ENCODE assay signal across 25 mouse cellular contexts in genomic region chr14:79287251-79287863, GRCm38 (mm10). TPM values are rescaled to one million over a fixed set of nuclear protein-coding genes. Genes with fewer than 3 reads are reported as not detected.
DNase-seq lines count a peak whose midpoint lies in the region; ATAC-seq and TF ChIP-seq lines count a peak whose summit lies in the region.
"Had no signal": no experiment of that assay in that cellular context is flagged by ENCODE, and none has a peak within 500 bp of the region (broad histone marks: within the 10 kb centered on the region; RNA-seq: fewer than 3 reads in every experiment).

No protein-coding gene starts in this region.

- H3K27me3 ChIP-seq in heart, adult 2 months (ENCODE audit: control insufficient read depth, insufficient read depth, low read length), result no peaks in the 10 kb centered on the region
- H3K27me3 ChIP-seq in heart, embryonic 12.5 days (replicated peaks), result no peaks in the 10 kb centered on the region
- H3K27me3 ChIP-seq in lung, postnatal 0 days (replicated peaks; ENCODE audit: insufficient read depth, low read length), result no peaks in the 10 kb centered on the region
- H3K27me3 ChIP-seq: embryonic facial prominence, embryonic 12.5 days; forebrain, embryonic 12.5 days; hindbrain, embryonic 13.5 days had no signal

- no peaks in the 10 kb centered on the region for H3K79me2 ChIP-seq in heart, adult 2 months (replicated peaks; ENCODE audit: control insufficient read depth, insufficient read depth, low read length)

- H3K4me1 ChIP-seq in heart, adult 2 months (ENCODE audit: control insufficient read depth, insufficient read depth, low read length), result peaks cover 3% of the 10 kb centered on the region; the same call in 1 of the 2 replicates
- H3K4me1 ChIP-seq in heart, embryonic 12.5 days (replicated peaks), result peaks cover 23% of the 10 kb centered on the region
- H3K4me1 ChIP-seq in lung, postnatal 0 days (ENCODE audit: insufficient read depth, low read depth, low read length), result no peaks in the 10 kb centered on the region

- TF ChIP-seq CTCF in heart, adult 2 months (IDR thresholded peaks at IDR 0.05), result no peak
- TF ChIP-seq CTCF in lung, postnatal 0 days (IDR thresholded peaks at IDR 0.05), result no peak

- peak; percentile 54; the same call in 1 of the 2 replicates for TF ChIP-seq POLR2A in heart, adult 2 months (IDR thresholded peaks at IDR 0.05; ENCODE audit: insufficient read depth, low read depth, low read length)

- no peak for ATAC-seq in heart, embryonic 12.5 days (ENCODE audit: insufficient number of reproducible peaks, low FRiP score)
- ATAC-seq in lung, postnatal 0 days, result peak; percentile 17; the same call in 1 of the 2 replicates
- ATAC-seq in granulocyte monocyte progenitor cell, adult 5-6 weeks (replicated peaks; ENCODE audit: poor library complexity, severe bottlenecking), result peak; percentile 31
- 0 out of 2 replicates have a peak, but pooled peaks have one; percentile 3 for ATAC-seq in megakaryocyte progenitor cell, adult 5-6 weeks (replicated peaks; ENCODE audit: poor library complexity)
- ATAC-seq: forebrain, postnatal 0 days; hindbrain, postnatal 0 days had no signal

- intact Hi-C loops in heart, adult 2 months (cut with DNase I), result no loop called here

- H3K36me3 ChIP-seq in heart, adult 2 months (ENCODE audit: control insufficient read depth, insufficient read depth, low read length), result peaks cover 11% of the 10 kb centered on the region
- no peaks in the 10 kb centered on the region for H3K36me3 ChIP-seq in heart, embryonic 12.5 days
- peaks cover 10% of the 10 kb centered on the region; the same call in 1 of the 2 replicates for H3K36me3 ChIP-seq in lung, postnatal 0 days (ENCODE audit: insufficient read depth, low read length)
- H3K36me3 ChIP-seq: hindbrain, embryonic 13.5 days had no signal

- WGBS in heart, adult 2 months, result 84% methylated on average over 7 of the region's 7 CpGs
- WGBS in heart, embryonic 12.5 days, result 89% methylated on average over 7 of the region's 7 CpGs
- 72% methylated on average over 7 of the region's 7 CpGs for WGBS in lung, postnatal 0 days

- no peak for DNase-seq in heart, adult 2 months
- no peak for DNase-seq in lung, postnatal 0 days (ENCODE audit: low spot score)
- DNase-seq in lung, postnatal 36 days, result no peak
- no peak for DNase-seq in cerebellum, adult 11 months
- DNase-seq: adrenal gland, adult 2 months; adrenal gland, postnatal 25 days; cerebellum, adult 8-10 months; cerebellum, postnatal 14 days; embryo, embryonic 11 days; forebrain, postnatal 0 days; gastrocnemius, postnatal 36 days; heart, postnatal 10 days had no signal

- H3K4me3 ChIP-seq in heart, adult 2 months, result no peak overlapping the region
- no peak overlapping the region for H3K4me3 ChIP-seq in heart, embryonic 12.5 days
- H3K4me3 ChIP-seq in lung, postnatal 0 days (ENCODE audit: low read depth, low read length), result no peak overlapping the region
- H3K4me3 ChIP-seq: embryonic facial prominence, embryonic 12.5 days; forebrain, embryonic 12.5 days; hindbrain, embryonic 13.5 days had no signal

- H3K9me3 ChIP-seq in heart, embryonic 12.5 days (replicated peaks), result no peaks in the 10 kb centered on the region; the same call in 1 of the 2 replicates
- no peaks in the 10 kb centered on the region for H3K9me3 ChIP-seq in lung, postnatal 0 days (ENCODE audit: low read length)
- H3K9me3 ChIP-seq: embryonic facial prominence, embryonic 12.5 days; forebrain, embryonic 12.5 days; hindbrain, embryonic 13.5 days had no signal

- no peak overlapping the region for H3K4me2 ChIP-seq in heart, embryonic 12.5 days
- H3K4me2 ChIP-seq in lung, postnatal 0 days (replicated peaks; ENCODE audit: low read depth, low read length), result no peak overlapping the region
- H3K4me2 ChIP-seq: embryonic facial prominence, embryonic 12.5 days; forebrain, embryonic 12.5 days; hindbrain, embryonic 13.5 days had no signal

- H3K27ac ChIP-seq in heart, adult 2 months, result no peak overlapping the region
- no peak overlapping the region for H3K27ac ChIP-seq in heart, embryonic 12.5 days (ENCODE audit: poor library complexity, severe bottlenecking)
- 0 out of 2 replicates have a peak overlapping the region, but pooled peaks have one; percentile 20 for H3K27ac ChIP-seq in lung, postnatal 0 days (ENCODE audit: low read length)
- H3K27ac ChIP-seq: embryonic facial prominence, embryonic 12.5 days; forebrain, embryonic 12.5 days; hindbrain, embryonic 13.5 days; hindbrain, postnatal 0 days had no signal

- 0 out of 2 replicates have a peak, but pooled peaks have one; percentile 20 for TF ChIP-seq EP300 in heart, adult 2 months (IDR thresholded peaks at IDR 0.05; ENCODE audit: insufficient read depth, low read depth, low read length)
- no peak for TF ChIP-seq EP300 in lung, postnatal 0 days (IDR thresholded peaks at IDR 0.05)

- no peak overlapping the region for H3K9ac ChIP-seq in heart, adult 2 months (ENCODE audit: low read depth, low read length)
- H3K9ac ChIP-seq in heart, embryonic 12.5 days, result no peak overlapping the region
- H3K9ac ChIP-seq in lung, postnatal 0 days (replicated peaks; ENCODE audit: low read depth), result no peak overlapping the region
- H3K9ac ChIP-seq: embryonic facial prominence, embryonic 12.5 days; forebrain, embryonic 12.5 days; forebrain, postnatal 0 days; hindbrain, embryonic 13.5 days had no signal

RNA-seq across cellular contexts. Expression of gene Rgcc, which starts 14.1 kb away (rescaled TPM):
- total RNA-seq in heart, adult 2 months (2021), result 100 to 1,000 TPM in 1 of 2 experiments, 10 to 100 TPM in 1; 66.4 to 116 TPM
- polyA plus RNA-seq in heart, adult 2 months (2012; rRNA removed), result 91.8 and 124 TPM in 2 replicates
- polyA plus RNA-seq in heart, embryonic 12.5 days (2016; fragmentation: Nextera tagmentation; extraction: Ambion mirVana), result 9.3 and 11.6 TPM in 2 replicates
- 357 and 645 TPM in 2 replicates for polyA plus RNA-seq in lung, postnatal 0 days (2015; fragmentation: Nextera tagmentation; extraction: Ambion mirVana)
- total RNA-seq in granulocyte monocyte progenitor cell, adult 5-6 weeks (2014; fragmentation: Nextera tagmentation), result 84.3 and 97.4 TPM in 2 replicates
- total RNA-seq in granulocyte monocyte progenitor cell, adult 5-6 weeks (2017), result 241 and 247 TPM in 2 replicates
- total RNA-seq in megakaryocyte progenitor cell, adult 5-6 weeks (2015), result 183 and 199 TPM in 2 replicates
- total RNA-seq in megakaryocyte progenitor cell, adult 5-6 weeks (2017), result 212 and 243 TPM in 2 replicates

RNA-seq across cellular contexts. Expression of gene Zfp957, which starts 40.2 kb away (rescaled TPM):
- not detected for total RNA-seq in heart, adult 2 months (2021)
- not detected in 2 replicates for polyA plus RNA-seq in heart, adult 2 months (2012; rRNA removed)
- not detected in 2 replicates for polyA plus RNA-seq in heart, embryonic 12.5 days (2016; fragmentation: Nextera tagmentation; extraction: Ambion mirVana)
- not detected in 2 replicates for polyA plus RNA-seq in lung, postnatal 0 days (2015; fragmentation: Nextera tagmentation; extraction: Ambion mirVana)
- total RNA-seq in granulocyte monocyte progenitor cell, adult 5-6 weeks (2014; fragmentation: Nextera tagmentation), result not detected in 2 replicates
- total RNA-seq in granulocyte monocyte progenitor cell, adult 5-6 weeks (2017), result not detected in 2 replicates
- total RNA-seq in megakaryocyte progenitor cell, adult 5-6 weeks (2015), result not detected in 2 replicates
- total RNA-seq in megakaryocyte progenitor cell, adult 5-6 weeks (2017), result not detected in 2 replicates
- total RNA-seq: adrenal gland, adult 2 months; adrenal gland, postnatal 25 days; common myeloid progenitor, adult 5-6 weeks; ES-E14; forebrain, postnatal 0 days; gastrocnemius, adult 18-20 months; gastrocnemius, postnatal 36 days; heart, postnatal 10 days; hematopoietic stem cell, adult 5-6 weeks; hindbrain, postnatal 0 days had no signal
- polyA plus RNA-seq: adrenal gland, adult 2 months; embryonic facial prominence, embryonic 12.5 days; forebrain, embryonic 12.5 days; forebrain, postnatal 0 days; heart, embryonic 14.5 days; hindbrain, embryonic 13.5 days; hindbrain, postnatal 0 days; intestine, embryonic 14.5 days had no signal
